Mouse (Mus musculus): Measurements from ENCODE around the gene Mrgprh. TPM values are rescaled to one million over a fixed set of nuclear protein-coding genes. Genes with fewer than 3 reads are reported as not detected.
"Not testable (repeated sequence)": the region's sequence is repeated elsewhere in the genome, so short reads cannot be mapped to it uniquely, and the experiment has no call there.

Gene Mrgprh
- polyA plus RNA-seq, 1 experiment from 2014 or later: not detected

- DNase-seq (ENCODE audit: low spot score); H3K36me3 ChIP-seq (ENCODE audit: control insufficient read depth, insufficient read depth, low read length); H3K9ac ChIP-seq (ENCODE audit: low read length); H3K4me3 ChIP-seq (ENCODE audit: low read depth, low read length); ATAC-seq (ENCODE audit: insufficient number of reproducible peaks, low FRiP score, low TSS enrichment, low read depth); H3K27ac ChIP-seq (replicated peaks; ENCODE audit: low read depth, low read length); H3K4me1 ChIP-seq (ENCODE audit: control insufficient read depth, insufficient read depth, low read length); H3K4me2 ChIP-seq (ENCODE audit: low read depth, severe bottlenecking); H3K27me3 ChIP-seq (ENCODE audit: control insufficient read depth, insufficient read depth, low read length); H3K9me3 ChIP-seq (ENCODE audit: control insufficient read depth, low read length): not testable (repeated sequence)
- WGBS: 48% methylated on average over 2 of the region's 2 CpGs
Measured at GRCm38 (mm10) chr17:12898607-12899006, 22.8 kb downstream of the Mrgprh start.

DNA sequence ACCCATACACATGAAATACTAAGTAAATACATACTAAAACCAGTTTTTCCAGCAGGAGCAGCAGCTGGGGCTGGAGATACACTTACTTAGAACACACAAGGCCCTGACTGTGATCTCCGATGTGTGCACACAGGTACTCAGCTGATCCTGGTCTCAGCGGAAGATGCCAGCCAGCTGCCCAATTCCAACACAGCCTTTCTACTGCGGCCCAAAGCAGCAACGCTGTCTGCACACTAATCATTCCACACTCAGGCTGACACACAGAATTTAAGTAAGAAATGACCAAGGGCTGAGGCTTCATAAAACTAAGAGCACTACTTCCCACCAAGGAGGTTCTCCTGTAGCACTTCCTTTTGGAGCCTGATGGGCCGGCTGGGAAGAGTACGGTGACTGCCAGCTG, 26.5 kb downstream of the Mrgprh start:
- WGBS: 97% methylated on average over 6 of the region's 6 CpGs

GRCm38 (mm10) chr17:12903372-12904333, 27.8 kb downstream of the Mrgprh start:
- no peak overlapping the region for H3K4me3 ChIP-seq (ENCODE audit: low read depth, low read length)
- no peak overlapping the region for H3K4me2 ChIP-seq (ENCODE audit: low read depth, severe bottlenecking)
- H3K36me3 ChIP-seq (ENCODE audit: control insufficient read depth, insufficient read depth, low read length): peaks cover 6% of the 10 kb centered on the region; the same call in 1 of the 2 replicates
- 49% methylated on average over 11 of the region's 12 CpGs for WGBS
- no peak overlapping the region for H3K9ac ChIP-seq (ENCODE audit: low read length)
- H3K27ac ChIP-seq (replicated peaks; ENCODE audit: low read depth, low read length): no peak overlapping the region
- H3K4me1 ChIP-seq (ENCODE audit: control insufficient read depth, insufficient read depth, low read length): no peaks in the 10 kb centered on the region
- peak; percentile 44; the same call in 1 of the 2 replicates for ATAC-seq (ENCODE audit: insufficient number of reproducible peaks, low FRiP score, low TSS enrichment, low read depth)
- no peaks in the 10 kb centered on the region for H3K27me3 ChIP-seq (ENCODE audit: control insufficient read depth, insufficient read depth, low read length)
- no peaks in the 10 kb centered on the region for H3K9me3 ChIP-seq (ENCODE audit: control insufficient read depth, low read length)
- DNase-seq (ENCODE audit: low spot score): no peak

More for the DNA sequence above, 26.5 kb downstream of the Mrgprh start:
- Histone ChIP-seq H3K9ac (ENCODE audit: low read length) (no peak overlapping the region), H3K4me2 (ENCODE audit: low read depth, severe bottlenecking) (no peak overlapping the region), H3K27ac (replicated peaks; ENCODE audit: low read depth, low read length) (no peak overlapping the region), H3K27me3 (ENCODE audit: control insufficient read depth, insufficient read depth, low read length) (no peaks in the 10 kb centered on the region), H3K9me3 (ENCODE audit: control insufficient read depth, low read length) (no peaks in the 10 kb centered on the region), H3K4me1 (ENCODE audit: control insufficient read depth, insufficient read depth, low read length) (no peaks in the 10 kb centered on the region), H3K36me3 (ENCODE audit: control insufficient read depth, insufficient read depth, low read length) (peaks cover 6% of the 10 kb centered on the region; the same call in 1 of the 2 replicates), H3K4me3 (ENCODE audit: low read depth, low read length) (no peak overlapping the region)
- ATAC-seq (ENCODE audit: insufficient number of reproducible peaks, low FRiP score, low TSS enrichment, low read depth) (no peak), DNase-seq (ENCODE audit: low spot score) (no peak)

GRCm38 (mm10) chr17:12904349-12904748, 28.5 kb downstream of the Mrgprh start:
- ATAC-seq (ENCODE audit: insufficient number of reproducible peaks, low FRiP score, low TSS enrichment, low read depth) (no peak), DNase-seq (ENCODE audit: low spot score) (no peak)
- no peak overlapping the region for H3K4me2 ChIP-seq (ENCODE audit: low read depth, severe bottlenecking)
- no peaks in the 10 kb centered on the region for H3K9me3 ChIP-seq (ENCODE audit: control insufficient read depth, low read length)
- 70% methylated on average over 1 of the region's 1 CpGs for WGBS
- no peaks in the 10 kb centered on the region for H3K27me3 ChIP-seq (ENCODE audit: control insufficient read depth, insufficient read depth, low read length)
- H3K36me3 ChIP-seq (ENCODE audit: control insufficient read depth, insufficient read depth, low read length): peaks cover 6% of the 10 kb centered on the region; the same call in 1 of the 2 replicates
- no peak overlapping the region for H3K9ac ChIP-seq (ENCODE audit: low read length)
- no peak overlapping the region for H3K4me3 ChIP-seq (ENCODE audit: low read depth, low read length)
- H3K27ac ChIP-seq (replicated peaks; ENCODE audit: low read depth, low read length): no peak overlapping the region
- H3K4me1 ChIP-seq (ENCODE audit: control insufficient read depth, insufficient read depth, low read length): no peaks in the 10 kb centered on the region

GRCm38 (mm10) chr17:12905810-12906209, 30.0 kb downstream of the Mrgprh start:
- no peak for ATAC-seq (ENCODE audit: insufficient number of reproducible peaks, low FRiP score, low TSS enrichment, low read depth)
- Histone ChIP-seq H3K4me2 (ENCODE audit: low read depth, severe bottlenecking) (no peak overlapping the region), H3K27me3 (ENCODE audit: control insufficient read depth, insufficient read depth, low read length) (no peaks in the 10 kb centered on the region), H3K27ac (replicated peaks; ENCODE audit: low read depth, low read length) (no peak overlapping the region), H3K9me3 (ENCODE audit: control insufficient read depth, low read length) (no peaks in the 10 kb centered on the region), H3K36me3 (ENCODE audit: control insufficient read depth, insufficient read depth, low read length) (peaks cover 9% of the 10 kb centered on the region; the same call in 1 of the 2 replicates), H3K4me3 (ENCODE audit: low read depth, low read length) (no peak overlapping the region), H3K4me1 (ENCODE audit: control insufficient read depth, insufficient read depth, low read length) (no peaks in the 10 kb centered on the region), H3K9ac (ENCODE audit: low read length) (no peak overlapping the region)
- WGBS: 80% methylated on average over 4 of the region's 4 CpGs
- no peak for DNase-seq (ENCODE audit: low spot score)

GRCm38 (mm10) chr17:12906436-12906835, 30.6 kb downstream of the Mrgprh start:
- Histone ChIP-seq H3K9me3 (ENCODE audit: control insufficient read depth, low read length) (no peaks in the 10 kb centered on the region), H3K4me2 (ENCODE audit: low read depth, severe bottlenecking) (no peak overlapping the region), H3K27ac (replicated peaks; ENCODE audit: low read depth, low read length) (no peak overlapping the region), H3K4me1 (ENCODE audit: control insufficient read depth, insufficient read depth, low read length) (no peaks in the 10 kb centered on the region), H3K4me3 (ENCODE audit: low read depth, low read length) (no peak overlapping the region), H3K9ac (ENCODE audit: low read length) (no peak overlapping the region), H3K27me3 (ENCODE audit: control insufficient read depth, insufficient read depth, low read length) (no peaks in the 10 kb centered on the region), H3K36me3 (ENCODE audit: control insufficient read depth, insufficient read depth, low read length) (peaks cover 10% of the 10 kb centered on the region; the same call in 1 of the 2 replicates)
- 96% methylated on average over 9 of the region's 9 CpGs for WGBS
- no peak for DNase-seq (ENCODE audit: low spot score)
- no peak for ATAC-seq (ENCODE audit: insufficient number of reproducible peaks, low FRiP score, low TSS enrichment, low read depth)

DNA sequence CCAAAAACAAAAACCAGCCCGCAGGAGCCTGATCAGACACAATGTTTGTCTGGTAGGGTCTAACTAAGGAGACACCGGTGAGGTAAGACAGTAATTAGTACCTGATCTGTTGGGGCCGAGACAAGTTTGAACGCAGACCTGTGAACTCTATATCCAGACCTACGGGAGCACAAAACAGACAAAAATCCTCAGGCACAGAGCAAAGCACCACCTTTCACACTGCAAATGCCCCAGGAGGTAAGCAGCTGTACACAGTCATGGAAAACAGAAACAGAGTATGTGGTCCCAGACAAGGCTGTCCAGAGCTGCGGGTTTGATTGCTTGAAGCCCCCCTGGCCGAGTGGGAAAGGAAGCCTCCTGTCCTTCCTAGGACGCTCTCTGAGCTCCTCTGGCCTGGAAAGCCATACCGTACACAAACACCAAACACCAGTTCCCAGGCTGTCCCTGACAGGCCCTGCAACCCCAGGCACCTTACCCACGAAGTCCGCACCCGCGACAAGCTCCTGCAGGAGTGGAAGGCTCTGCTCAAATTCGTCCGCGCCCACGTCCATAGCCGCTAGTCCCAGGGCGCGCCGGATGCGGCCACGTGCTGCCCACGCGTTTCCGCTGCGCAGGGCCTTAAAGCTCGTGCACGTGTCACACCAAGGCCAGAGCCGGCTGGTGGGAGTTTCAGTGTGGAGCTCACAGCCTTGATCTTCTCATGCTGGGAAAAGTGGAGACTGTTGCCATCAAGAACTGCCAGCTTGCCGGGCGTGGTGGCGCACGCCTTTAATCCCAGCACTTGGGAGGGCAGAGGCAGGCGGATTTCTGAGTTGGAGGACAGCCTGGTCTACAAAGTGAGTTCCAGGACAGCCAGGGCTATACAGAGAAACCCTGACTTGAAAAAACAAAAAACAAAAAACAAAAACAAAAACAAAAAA, 33.8 kb downstream of the Mrgprh start, which contains the start of gene Pnldc1:
Gene Pnldc1 (minus strand): TSS at position 870 of the 920 bp plus-strand sequence.
- H3K36me3 ChIP-seq (ENCODE audit: control insufficient read depth, insufficient read depth, low read length): peaks cover 20% of the 10 kb centered on the region
- H3K4me1 ChIP-seq (ENCODE audit: control insufficient read depth, insufficient read depth, low read length): no peaks in the 10 kb centered on the region
- WGBS: 80% methylated on average over 35 of the region's 35 CpGs
- ATAC-seq (ENCODE audit: insufficient number of reproducible peaks, low FRiP score, low TSS enrichment, low read depth) (no peak), DNase-seq (ENCODE audit: low spot score) (no peak)
- H3K4me3 ChIP-seq (ENCODE audit: low read depth, low read length): no peak within 1 kb of the TSS
- H3K27me3 ChIP-seq (ENCODE audit: control insufficient read depth, insufficient read depth, low read length): no peaks in the 10 kb centered on the region
- H3K27ac ChIP-seq (replicated peaks; ENCODE audit: low read depth, low read length): no peak within 1 kb of the TSS
- no peak within 1 kb of the TSS for H3K4me2 ChIP-seq (ENCODE audit: low read depth, severe bottlenecking)
- H3K9ac ChIP-seq (ENCODE audit: low read length): no peak within 1 kb of the TSS
- H3K9me3 ChIP-seq (ENCODE audit: control insufficient read depth, low read length): no peaks in the 10 kb centered on the region

GRCm38 (mm10) chr17:12910391-12910790, 34.6 kb downstream of the Mrgprh start:
- no peak for ATAC-seq (ENCODE audit: insufficient number of reproducible peaks, low FRiP score, low TSS enrichment, low read depth)
- H3K4me1 ChIP-seq (ENCODE audit: control insufficient read depth, insufficient read depth, low read length): no peaks in the 10 kb centered on the region
- H3K36me3 ChIP-seq (ENCODE audit: control insufficient read depth, insufficient read depth, low read length): peaks cover 18% of the 10 kb centered on the region
- no peak overlapping the region for H3K27ac ChIP-seq (replicated peaks; ENCODE audit: low read depth, low read length)
- no peaks in the 10 kb centered on the region for H3K9me3 ChIP-seq (ENCODE audit: control insufficient read depth, low read length)
- H3K4me3 ChIP-seq (ENCODE audit: low read depth, low read length): no peak overlapping the region
- no peaks in the 10 kb centered on the region for H3K27me3 ChIP-seq (ENCODE audit: control insufficient read depth, insufficient read depth, low read length)
- no peak overlapping the region for H3K9ac ChIP-seq (ENCODE audit: low read length)
- 89% methylated on average over 8 of the region's 8 CpGs for WGBS
- no peak for DNase-seq (ENCODE audit: low spot score)
- H3K4me2 ChIP-seq (ENCODE audit: low read depth, severe bottlenecking): no peak overlapping the region
